Mouse (Mus musculus): Measurements from ENCODE around the gene Ttc28.

Gene Ttc28

GRCm38 (mm10) chr5:111170383-111170782 lies 290.8 kb downstream of the Ttc28 start:
- DNase-seq (ENCODE audit: low read depth) = no peak

GRCm38 (mm10) chr5:111175410-111175809 lies 295.8 kb downstream of the Ttc28 start:
- no peak for DNase-seq (ENCODE audit: low read depth)

GRCm38 (mm10) chr5:111175842-111176241 lies 296.2 kb downstream of the Ttc28 start:
- DNase-seq (ENCODE audit: low read depth) = no peak

GRCm38 (mm10) chr5:111176441-111176840 lies 296.8 kb downstream of the Ttc28 start:
- DNase-seq (ENCODE audit: low read depth) = no peak

GRCm38 (mm10) chr5:111178324-111179076 lies 298.9 kb downstream of the Ttc28 start:
- DNase-seq (ENCODE audit: low read depth) = no peak

- no peak for DNase-seq (ENCODE audit: low read depth)
Measured at GRCm38 (mm10) chr5:111179651-111180050, 300.0 kb downstream of the Ttc28 start.

- DNase-seq (ENCODE audit: low read depth) = no peak
Measured at GRCm38 (mm10) chr5:111180091-111181053, 300.8 kb downstream of the Ttc28 start.

- no peak for DNase-seq (ENCODE audit: low read depth)
Measured at GRCm38 (mm10) chr5:111181204-111181912, 301.8 kb downstream of the Ttc28 start.

GRCm38 (mm10) chr5:111186600-111186999 lies 307.0 kb downstream of the Ttc28 start:
- DNase-seq (ENCODE audit: low read depth) = no peak

GRCm38 (mm10) chr5:111191972-111192371 lies 312.4 kb downstream of the Ttc28 start:
- no peak for DNase-seq (ENCODE audit: low read depth)

- DNase-seq (ENCODE audit: low read depth) = no peak
Measured at GRCm38 (mm10) chr5:111194829-111195228, 315.2 kb downstream of the Ttc28 start.

- DNase-seq (ENCODE audit: low read depth) = no peak
Measured at GRCm38 (mm10) chr5:111195488-111196485, 316.2 kb downstream of the Ttc28 start.

GRCm38 (mm10) chr5:111197727-111198126 lies 318.1 kb downstream of the Ttc28 start:
- DNase-seq (ENCODE audit: low read depth) = no peak

- DNase-seq (ENCODE audit: low read depth) = no peak
Measured at GRCm38 (mm10) chr5:111200167-111200840, 320.7 kb downstream of the Ttc28 start.

GRCm38 (mm10) chr5:111200915-111201610 lies 321.5 kb downstream of the Ttc28 start:
- DNase-seq (ENCODE audit: low read depth) = no peak

GRCm38 (mm10) chr5:111204221-111204620 lies 324.6 kb downstream of the Ttc28 start:
- no peak for DNase-seq (ENCODE audit: low read depth)

GRCm38 (mm10) chr5:111204976-111205586 lies 325.5 kb downstream of the Ttc28 start:
- no peak for DNase-seq (ENCODE audit: low read depth)

GRCm38 (mm10) chr5:111205817-111206216 lies 326.2 kb downstream of the Ttc28 start:
- DNase-seq (ENCODE audit: low read depth) = no peak

GRCm38 (mm10) chr5:111207924-111208659 lies 328.5 kb downstream of the Ttc28 start:
- no peak for DNase-seq (ENCODE audit: low read depth)
